Mouse (Mus musculus) embryonic facial prominence, embryonic 13.5 days (tissue): ENCODE data around the gene Far1. TPM values are rescaled to one million over a fixed set of nuclear protein-coding genes. Genes with fewer than 3 reads are reported as not detected.
A peak's percentile ranks its signal among the peaks of the same experiment; 100 is the strongest.

Source experiments
- ATAC-seq: fragments of 200-750 bp; cut with Nextera tagmentation; 2 replicates; pipeline ENCODE4 v1.8.0; 2017; ENCODE audit warnings: low read depth; ENCODE audit not compliant: insufficient number of reproducible peaks, insufficient read depth, low FRiP score, low TSS enrichment
- H3K27ac ChIP-seq: fragments of 300-500 bp; sonication (generic); 2 replicates; pipeline ENCODE4 v1.5.1; 2015; ENCODE audit warnings: moderate library complexity, mild to moderate bottlenecking, inconsistent platforms
- H3K27me3 ChIP-seq: fragments of 300-500 bp; sonication (generic); 2 replicates; pipeline ENCODE4 v1.6.1; 2015; ENCODE audit warnings: mild to moderate bottlenecking, inconsistent platforms
- H3K36me3 ChIP-seq: fragments of 300-500 bp; sonication (generic); 2 replicates; pipeline ENCODE4 v1.6.1; 2015; ENCODE audit warnings: mild to moderate bottlenecking, inconsistent platforms
- H3K4me1 ChIP-seq: fragments of 300-500 bp; sonication (generic); 2 replicates; pipeline ENCODE4 v1.6.1; 2015; ENCODE audit warnings: inconsistent platforms
- H3K4me2 ChIP-seq: fragments of 300-500 bp; sonication (generic); 2 replicates; pipeline ENCODE4 v1.6.1; 2015; ENCODE audit warnings: moderate library complexity, mild to moderate bottlenecking, inconsistent platforms
- H3K4me3 ChIP-seq: fragments of 300-500 bp; sonication (generic); 2 replicates; pipeline ENCODE4 v1.5.1; 2015; ENCODE audit warnings: mild to moderate bottlenecking, inconsistent platforms
- H3K9ac ChIP-seq: fragments of 300-500 bp; sonication (generic); 2 replicates; pipeline ENCODE4 v1.6.1; 2015; ENCODE audit warnings: mild to moderate bottlenecking, inconsistent platforms
- H3K9me3 ChIP-seq: fragments of 300-500 bp; sonication (generic); 2 replicates; pipeline ENCODE4 v1.6.1; 2016; ENCODE audit warnings: inconsistent platforms
- WGBS: fragments of 180-500 bp; shearing (Covaris S2); methylation state at CpG from one replicate; pipeline ENCODE4 v1.1.7; 2015; ENCODE audit warnings: mixed read lengths; 5-methylcytosine and 5-hydroxymethylcytosine counted together
- polyA plus RNA-seq: library from polyadenylated mRNA; unstranded; fragments of >200 nt; fragmentation: Nextera tagmentation; extraction: Ambion mirVana; gene quantifications from 2 replicates; pipeline ENCODE4 v1.2.1, GENCODE M21; 2015

Far1 gene
- polyA plus RNA-seq, 1 experiment from 2014 or later, result 76.4 TPM

GRCm38 (mm10) chr7:113512527-113513285 is 928 bp upstream of the Far1 start:
- 11% methylated on average over 20 of the region's 20 CpGs for WGBS
- peak overlapping the region; percentile 92 for H3K4me3 ChIP-seq
- no peak for ATAC-seq

DNA sequence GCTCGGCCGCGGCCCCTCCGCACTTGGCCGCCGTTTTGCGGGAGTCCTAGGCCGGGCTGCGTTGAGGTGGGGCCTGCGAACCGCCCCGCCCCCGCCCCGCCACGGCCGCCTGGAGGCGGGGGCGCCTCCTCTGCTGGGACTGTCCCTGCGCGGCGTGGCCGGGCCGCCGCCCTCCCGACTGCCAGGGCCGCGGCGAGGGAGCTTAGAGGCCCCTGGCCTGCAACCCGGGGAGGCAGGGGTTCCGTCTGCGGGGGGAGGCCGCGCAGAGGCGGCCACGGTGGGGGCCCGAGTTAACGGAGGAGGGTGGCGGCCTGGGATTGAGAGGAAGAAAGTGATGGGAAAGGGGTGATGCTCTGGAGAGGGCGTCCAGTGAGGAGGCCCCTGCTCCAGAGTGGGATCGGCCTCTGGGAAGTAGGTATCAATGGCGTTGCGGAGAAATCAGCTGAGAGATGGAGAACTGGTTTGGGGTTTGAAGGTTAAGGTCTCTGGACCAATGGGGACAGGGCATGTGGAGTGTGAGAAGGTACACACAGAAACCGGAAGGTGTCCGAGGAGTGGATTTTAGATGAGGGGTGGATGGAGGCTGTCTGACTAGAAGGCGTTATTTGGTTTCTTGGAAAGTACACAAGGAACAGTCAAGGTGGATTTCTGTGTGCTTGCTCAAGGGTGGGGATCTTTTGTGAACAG is 472 bp downstream of the Far1 start:
- 0 out of 2 replicates have a peak, but pooled peaks cover 2% of the 10 kb centered on the region for H3K27me3 ChIP-seq
- H3K9me3 ChIP-seq, result no peaks in the 10 kb centered on the region
- H3K4me2 ChIP-seq, result peak overlapping the region; percentile 75
- 0 out of 2 replicates have a peak, but pooled peaks cover 12% of the 10 kb centered on the region for H3K4me1 ChIP-seq
- no peaks in the 10 kb centered on the region for H3K36me3 ChIP-seq
- peak; percentile 60 for ATAC-seq
- H3K27ac ChIP-seq, result peak overlapping the region; percentile 93
- peak overlapping the region; percentile 92 for H3K4me3 ChIP-seq
- WGBS, result under 1% methylated on average over 45 of the region's 45 CpGs
- peak overlapping the region; percentile 93 for H3K9ac ChIP-seq

More at GRCm38 (mm10) chr7:113512527-113513285, 928 bp upstream of the Far1 start:
- Histone ChIP-seq H3K36me3 (no peaks in the 10 kb centered on the region), H3K9ac (peak overlapping the region; percentile 82), H3K9me3 (no peaks in the 10 kb centered on the region), H3K4me2 (peak overlapping the region; percentile 89), H3K4me1 (0 out of 2 replicates have a peak, but pooled peaks cover 12% of the 10 kb centered on the region), H3K27ac (peak overlapping the region; percentile 51), H3K27me3 (0 out of 2 replicates have a peak, but pooled peaks cover 2% of the 10 kb centered on the region)

DNA sequence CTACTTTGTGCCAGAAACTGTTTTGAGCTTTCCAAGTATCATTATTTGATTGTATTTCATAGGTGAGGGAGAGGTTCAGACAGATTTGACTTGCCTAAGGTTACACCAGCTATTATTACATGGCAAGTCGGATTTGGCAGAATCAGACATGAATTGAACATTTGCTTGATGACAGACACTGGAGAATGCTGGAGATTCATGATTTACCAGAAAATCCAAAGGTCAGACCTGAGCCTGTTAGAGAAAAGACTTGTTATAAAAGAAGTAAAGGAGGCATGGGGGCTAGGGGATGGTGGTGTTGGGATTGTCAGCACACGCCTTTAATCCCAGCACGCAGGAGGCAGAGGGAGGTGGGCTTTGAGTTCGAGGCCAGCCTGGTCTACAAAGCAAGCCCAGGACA is 2.2 kb downstream of the Far1 start:
- no peak overlapping the region for H3K4me3 ChIP-seq
- no peak overlapping the region for H3K27ac ChIP-seq
- no peaks in the 10 kb centered on the region for H3K36me3 ChIP-seq
- no peak for ATAC-seq
- 0 out of 2 replicates have a peak, but pooled peaks cover 12% of the 10 kb centered on the region for H3K4me1 ChIP-seq
- H3K9me3 ChIP-seq, result no peaks in the 10 kb centered on the region
- H3K27me3 ChIP-seq, result 0 out of 2 replicates have a peak, but pooled peaks cover 2% of the 10 kb centered on the region
- no peak overlapping the region for H3K9ac ChIP-seq
- WGBS, result 86% methylated on average over 4 of the region's 4 CpGs
- no peak overlapping the region for H3K4me2 ChIP-seq

- no peak overlapping the region for H3K4me2 ChIP-seq
- no peaks in the 10 kb centered on the region for H3K36me3 ChIP-seq
- no peak for ATAC-seq
- H3K27ac ChIP-seq, result no peak overlapping the region
- no peak overlapping the region for H3K9ac ChIP-seq
- H3K9me3 ChIP-seq, result no peaks in the 10 kb centered on the region
- H3K4me1 ChIP-seq, result 0 out of 2 replicates have a peak, but pooled peaks cover 9% of the 10 kb centered on the region
- WGBS, result 54% methylated on average over 3 of the region's 3 CpGs
- no peaks in the 10 kb centered on the region for H3K27me3 ChIP-seq
- H3K4me3 ChIP-seq, result no peak overlapping the region
Measured at GRCm38 (mm10) chr7:113518419-113518818, 4.8 kb downstream of the Far1 start.

- 81% methylated on average over 2 of the region's 2 CpGs for WGBS
- H3K27me3 ChIP-seq, result no peaks in the 10 kb centered on the region
- H3K9me3 ChIP-seq, result no peaks in the 10 kb centered on the region
- H3K9ac ChIP-seq, result no peak overlapping the region
- no peak overlapping the region for H3K4me3 ChIP-seq
- H3K4me2 ChIP-seq, result no peak overlapping the region
- ATAC-seq, result no peak
- H3K36me3 ChIP-seq, result no peaks in the 10 kb centered on the region
- 0 out of 2 replicates have a peak, but pooled peaks cover 9% of the 10 kb centered on the region for H3K4me1 ChIP-seq
- H3K27ac ChIP-seq, result no peak overlapping the region
Measured at GRCm38 (mm10) chr7:113518961-113519360, 5.3 kb downstream of the Far1 start.

DNA sequence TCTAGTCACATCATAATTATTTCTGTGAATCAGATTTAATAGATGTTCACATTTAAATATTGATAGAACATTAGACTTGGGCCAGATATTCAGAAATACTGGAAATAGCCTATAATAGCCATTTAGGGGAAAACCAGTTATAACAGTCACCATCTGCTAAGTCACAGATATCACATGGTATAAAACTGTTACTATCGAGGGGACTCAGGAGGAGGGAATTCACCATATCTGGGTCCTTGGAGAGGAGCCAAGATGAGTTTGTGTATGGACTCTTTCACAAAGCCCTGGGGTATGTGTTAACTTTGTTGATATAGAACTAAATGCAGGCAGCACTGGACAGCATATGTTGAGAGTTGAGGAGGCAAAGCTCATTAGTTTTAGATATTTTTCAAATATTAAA is 29.5 kb downstream of the Far1 start:
- Histone ChIP-seq H3K9ac (no peak overlapping the region), H3K27me3 (no peaks in the 10 kb centered on the region), H3K4me1 (no peaks in the 10 kb centered on the region), H3K4me2 (no peak overlapping the region), H3K36me3 (peaks cover 24% of the 10 kb centered on the region), H3K27ac (no peak overlapping the region), H3K9me3 (no peaks in the 10 kb centered on the region), H3K4me3 (no peak overlapping the region)
- WGBS, result 63% methylated on average over 1 of the region's 1 CpGs
- no peak for ATAC-seq

- Histone ChIP-seq H3K4me1 (no peaks in the 10 kb centered on the region), H3K27ac (no peak overlapping the region), H3K9me3 (no peaks in the 10 kb centered on the region), H3K4me3 (no peak overlapping the region), H3K36me3 (peaks cover 31% of the 10 kb centered on the region), H3K9ac (no peak overlapping the region), H3K4me2 (no peak overlapping the region), H3K27me3 (no peaks in the 10 kb centered on the region)
- no peak for ATAC-seq
Measured at GRCm38 (mm10) chr7:113551742-113552463, 38.3 kb downstream of the Far1 start.

GRCm38 (mm10) chr7:113552508-113552907 is 38.9 kb downstream of the Far1 start:
- no peaks in the 10 kb centered on the region for H3K9me3 ChIP-seq
- H3K4me2 ChIP-seq, result no peak overlapping the region
- H3K27me3 ChIP-seq, result no peaks in the 10 kb centered on the region
- no peak overlapping the region for H3K27ac ChIP-seq
- no peaks in the 10 kb centered on the region for H3K4me1 ChIP-seq
- H3K9ac ChIP-seq, result no peak overlapping the region
- ATAC-seq, result no peak
- WGBS, result 93% methylated on average over 2 of the region's 2 CpGs
- H3K36me3 ChIP-seq, result peaks cover 27% of the 10 kb centered on the region
- H3K4me3 ChIP-seq, result no peak overlapping the region

DNA sequence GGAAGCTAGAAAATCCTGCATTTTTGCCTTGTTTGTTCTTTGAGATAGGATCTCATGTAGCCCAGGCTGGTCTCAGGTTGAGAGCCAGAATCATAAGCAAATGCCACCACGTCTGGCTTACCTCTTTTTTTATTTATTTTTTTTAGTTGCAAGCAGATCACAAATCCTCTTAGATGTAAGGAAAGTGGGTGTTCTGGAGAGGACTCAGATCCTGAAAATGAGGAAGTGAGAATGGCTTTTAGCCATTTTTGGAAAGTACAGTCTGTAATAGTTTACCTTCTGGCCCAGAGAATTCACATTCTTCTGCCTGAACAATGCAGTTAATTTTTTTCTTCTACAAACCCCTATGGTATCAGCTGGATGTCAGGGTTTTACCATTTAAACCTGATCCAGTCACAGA is 42.5 kb downstream of the Far1 start:
- WGBS, result 65% methylated on average over 1 of the region's 1 CpGs
- H3K27me3 ChIP-seq, result no peaks in the 10 kb centered on the region
- no peaks in the 10 kb centered on the region for H3K4me1 ChIP-seq
- no peak overlapping the region for H3K9ac ChIP-seq
- H3K4me2 ChIP-seq, result no peak overlapping the region
- no peak overlapping the region for H3K4me3 ChIP-seq
- no peak for ATAC-seq
- H3K9me3 ChIP-seq, result no peaks in the 10 kb centered on the region
- H3K27ac ChIP-seq, result no peak overlapping the region
- peaks cover 22% of the 10 kb centered on the region for H3K36me3 ChIP-seq

GRCm38 (mm10) chr7:113566892-113567291 is 53.3 kb downstream of the Far1 start:
- no peaks in the 10 kb centered on the region for H3K9me3 ChIP-seq
- H3K36me3 ChIP-seq, result peaks cover 5% of the 10 kb centered on the region; the same call in 1 of the 2 replicates
- no peaks in the 10 kb centered on the region for H3K27me3 ChIP-seq
- no peaks in the 10 kb centered on the region for H3K4me1 ChIP-seq
- no peak for ATAC-seq
- H3K4me2 ChIP-seq, result no peak overlapping the region
- H3K27ac ChIP-seq, result no peak overlapping the region
- H3K9ac ChIP-seq, result no peak overlapping the region
- no peak overlapping the region for H3K4me3 ChIP-seq
- WGBS, result 86% methylated on average over 1 of the region's 1 CpGs

DNA sequence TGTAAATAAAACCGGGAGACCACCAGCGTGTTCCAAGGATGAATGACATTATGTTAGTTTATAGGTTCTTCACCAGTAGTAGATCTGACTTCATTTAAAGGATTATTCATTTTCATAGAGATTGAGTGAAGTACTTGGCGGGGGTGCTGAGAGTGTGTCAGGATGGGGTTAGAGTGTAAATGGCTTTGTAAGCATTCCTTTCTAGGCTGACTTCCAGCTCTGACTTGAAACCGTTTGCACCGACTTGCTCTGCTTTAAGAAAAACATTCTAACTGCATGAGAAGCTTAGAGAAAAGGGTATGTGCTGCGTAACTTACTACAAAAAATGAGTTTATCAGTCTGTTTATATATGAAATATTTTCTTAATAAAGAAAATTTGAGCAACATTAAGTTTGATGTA is 57.5 kb downstream of the Far1 start:
- 75% methylated on average over 6 of the region's 6 CpGs for WGBS

More for the DNA sequence above, 57.5 kb downstream of the Far1 start:
- no peak for ATAC-seq
- H3K4me3 ChIP-seq, result no peak overlapping the region
- H3K36me3 ChIP-seq, result 0 out of 2 replicates have a peak, but pooled peaks cover 5% of the 10 kb centered on the region
- H3K27ac ChIP-seq, result no peak overlapping the region
- H3K4me2 ChIP-seq, result no peak overlapping the region
- no peaks in the 10 kb centered on the region for H3K9me3 ChIP-seq
- no peaks in the 10 kb centered on the region for H3K27me3 ChIP-seq
- no peak overlapping the region for H3K9ac ChIP-seq
- H3K4me1 ChIP-seq, result no peaks in the 10 kb centered on the region
